Mouse (Mus musculus): ENCODE results near the gene Sdk1. TPM values are rescaled to one million over a fixed set of nuclear protein-coding genes. Genes with fewer than 3 reads are reported as not detected.

The Sdk1 gene
- polyA plus RNA-seq, 1 experiment from 2014 or later = 0.76 TPM

- H3K4me3 ChIP-seq = no peak overlapping the region
- H3K27ac ChIP-seq = no peak overlapping the region
- WGBS = 52% methylated on average over 8 of the region's 8 CpGs
- no peaks in the 10 kb centered on the region for H3K9me3 ChIP-seq (replicated peaks)
- DNase-seq (ENCODE audit: low spot score) = no peak
- no peaks in the 10 kb centered on the region for H3K27me3 ChIP-seq (ENCODE audit: low read depth, poor library complexity, severe bottlenecking)
- H3K4me1 ChIP-seq = peaks cover 4% of the 10 kb centered on the region; the same call in 1 of the 2 replicates
- H3K36me3 ChIP-seq = no peaks in the 10 kb centered on the region
These were observed 610.9 kb downstream of the Sdk1 start for GRCm38 (mm10) chr5:141852175-141852574.

- no peak for DNase-seq (ENCODE audit: low spot score)
- 77% methylated on average over 2 of the region's 2 CpGs for WGBS
- no peak overlapping the region for H3K27ac ChIP-seq
- H3K4me1 ChIP-seq = peaks cover 11% of the 10 kb centered on the region
- no peaks in the 10 kb centered on the region for H3K36me3 ChIP-seq
- H3K9me3 ChIP-seq (replicated peaks) = no peaks in the 10 kb centered on the region
- no peak overlapping the region for H3K4me3 ChIP-seq
- no peaks in the 10 kb centered on the region for H3K27me3 ChIP-seq (ENCODE audit: low read depth, poor library complexity, severe bottlenecking)
These were observed 615.2 kb downstream of the Sdk1 start for GRCm38 (mm10) chr5:141856447-141856846.

- Histone ChIP-seq H3K27ac (no peak overlapping the region), H3K36me3 (no peaks in the 10 kb centered on the region), H3K4me3 (no peak overlapping the region), H3K27me3 (ENCODE audit: low read depth, poor library complexity, severe bottlenecking) (no peaks in the 10 kb centered on the region), H3K4me1 (peaks cover 7% of the 10 kb centered on the region), H3K9me3 (replicated peaks) (no peaks in the 10 kb centered on the region)
- no peak for DNase-seq (ENCODE audit: low spot score)
- WGBS = 82% methylated on average over 1 of the region's 1 CpGs
These were observed 616.5 kb downstream of the Sdk1 start for GRCm38 (mm10) chr5:141857781-141858180.

- H3K4me1 ChIP-seq = peaks cover 7% of the 10 kb centered on the region
- 36% methylated on average over 8 of the region's 8 CpGs for WGBS
- DNase-seq (ENCODE audit: low spot score) = no peak
These were observed 617.3 kb downstream of the Sdk1 start for GRCm38 (mm10) chr5:141858406-141859160.

GRCm38 (mm10) chr5:141866042-141866441, 624.8 kb downstream of the Sdk1 start:
- Histone ChIP-seq H3K27ac (no peak overlapping the region), H3K36me3 (no peaks in the 10 kb centered on the region), H3K4me1 (peaks cover 50% of the 10 kb centered on the region), H3K9me3 (replicated peaks) (no peaks in the 10 kb centered on the region), H3K27me3 (ENCODE audit: low read depth, poor library complexity, severe bottlenecking) (no peaks in the 10 kb centered on the region), H3K4me3 (no peak overlapping the region)
- WGBS = 87% methylated on average over 3 of the region's 3 CpGs
- DNase-seq (ENCODE audit: low spot score) = no peak

More at GRCm38 (mm10) chr5:141858406-141859160, 617.3 kb downstream of the Sdk1 start:
- Histone ChIP-seq H3K27me3 (ENCODE audit: low read depth, poor library complexity, severe bottlenecking) (no peaks in the 10 kb centered on the region), H3K36me3 (no peaks in the 10 kb centered on the region), H3K4me3 (no peak overlapping the region), H3K27ac (no peak overlapping the region), H3K9me3 (replicated peaks) (no peaks in the 10 kb centered on the region)

- Histone ChIP-seq H3K27me3 (ENCODE audit: low read depth, poor library complexity, severe bottlenecking) (no peaks in the 10 kb centered on the region), H3K27ac (no peak overlapping the region), H3K36me3 (no peaks in the 10 kb centered on the region), H3K9me3 (replicated peaks) (no peaks in the 10 kb centered on the region), H3K4me1 (peaks cover 11% of the 10 kb centered on the region), H3K4me3 (no peak overlapping the region)
- no peak for DNase-seq (ENCODE audit: low spot score)
- WGBS = 96% methylated on average over 11 of the region's 11 CpGs
These were observed 632.5 kb downstream of the Sdk1 start for GRCm38 (mm10) chr5:141873751-141874150.

GRCm38 (mm10) chr5:141880661-141881060, 639.4 kb downstream of the Sdk1 start:
- peaks cover 8% of the 10 kb centered on the region for H3K4me1 ChIP-seq
- no peaks in the 10 kb centered on the region for H3K36me3 ChIP-seq
- no peak overlapping the region for H3K4me3 ChIP-seq
- no peaks in the 10 kb centered on the region for H3K9me3 ChIP-seq (replicated peaks)
- no peak for DNase-seq (ENCODE audit: low spot score)
- H3K27ac ChIP-seq = no peak overlapping the region
- WGBS = 71% methylated on average over 5 of the region's 5 CpGs
- no peaks in the 10 kb centered on the region for H3K27me3 ChIP-seq (ENCODE audit: low read depth, poor library complexity, severe bottlenecking)

GRCm38 (mm10) chr5:141884111-141884647, 642.9 kb downstream of the Sdk1 start:
- no peaks in the 10 kb centered on the region for H3K9me3 ChIP-seq (replicated peaks)
- WGBS = 59% methylated on average over 3 of the region's 3 CpGs
- peaks cover 16% of the 10 kb centered on the region for H3K4me1 ChIP-seq
- H3K27me3 ChIP-seq (ENCODE audit: low read depth, poor library complexity, severe bottlenecking) = no peaks in the 10 kb centered on the region
- no peaks in the 10 kb centered on the region for H3K36me3 ChIP-seq
- H3K4me3 ChIP-seq = no peak overlapping the region
- H3K27ac ChIP-seq = no peak overlapping the region
- no peak for DNase-seq (ENCODE audit: low spot score)

GRCm38 (mm10) chr5:141886006-141886405, 644.7 kb downstream of the Sdk1 start:
- Histone ChIP-seq H3K9me3 (replicated peaks) (no peaks in the 10 kb centered on the region), H3K36me3 (no peaks in the 10 kb centered on the region), H3K27me3 (ENCODE audit: low read depth, poor library complexity, severe bottlenecking) (no peaks in the 10 kb centered on the region), H3K4me3 (no peak overlapping the region), H3K27ac (no peak overlapping the region), H3K4me1 (peaks cover 14% of the 10 kb centered on the region)
- 91% methylated on average over 10 of the region's 10 CpGs for WGBS
- no peak for DNase-seq (ENCODE audit: low spot score)

- H3K27ac ChIP-seq = no peak overlapping the region
- no peak for DNase-seq (ENCODE audit: low spot score)
- H3K4me1 ChIP-seq = peaks cover 8% of the 10 kb centered on the region
- H3K36me3 ChIP-seq = no peaks in the 10 kb centered on the region
- WGBS = 84% methylated on average over 9 of the region's 9 CpGs
- H3K27me3 ChIP-seq (ENCODE audit: low read depth, poor library complexity, severe bottlenecking) = no peaks in the 10 kb centered on the region
- no peak overlapping the region for H3K4me3 ChIP-seq
- H3K9me3 ChIP-seq (replicated peaks) = no peaks in the 10 kb centered on the region
These were observed 648.5 kb downstream of the Sdk1 start for GRCm38 (mm10) chr5:141889766-141890165.

- Histone ChIP-seq H3K27me3 (ENCODE audit: low read depth, poor library complexity, severe bottlenecking) (no peaks in the 10 kb centered on the region), H3K9me3 (replicated peaks) (no peaks in the 10 kb centered on the region), H3K27ac (no peak overlapping the region), H3K36me3 (no peaks in the 10 kb centered on the region), H3K4me1 (peaks cover 3% of the 10 kb centered on the region; the same call in 1 of the 2 replicates), H3K4me3 (no peak overlapping the region)
- DNase-seq (ENCODE audit: low spot score) = no peak
- WGBS = 82% methylated on average over 8 of the region's 8 CpGs
These were observed 655.1 kb downstream of the Sdk1 start for GRCm38 (mm10) chr5:141896402-141896801.

- WGBS = 58% methylated on average over 2 of the region's 2 CpGs
- Histone ChIP-seq H3K27ac (no peak overlapping the region), H3K4me3 (no peak overlapping the region), H3K27me3 (ENCODE audit: low read depth, poor library complexity, severe bottlenecking) (no peaks in the 10 kb centered on the region), H3K36me3 (no peaks in the 10 kb centered on the region), H3K4me1 (peaks cover 3% of the 10 kb centered on the region; the same call in 1 of the 2 replicates), H3K9me3 (replicated peaks) (no peaks in the 10 kb centered on the region)
- no peak for DNase-seq (ENCODE audit: low spot score)
These were observed 656.2 kb downstream of the Sdk1 start for GRCm38 (mm10) chr5:141897481-141897880.

- Histone ChIP-seq H3K9me3 (replicated peaks) (no peaks in the 10 kb centered on the region), H3K27ac (no peak overlapping the region), H3K4me1 (peaks cover 3% of the 10 kb centered on the region; the same call in 1 of the 2 replicates), H3K4me3 (no peak overlapping the region), H3K27me3 (ENCODE audit: low read depth, poor library complexity, severe bottlenecking) (no peaks in the 10 kb centered on the region), H3K36me3 (no peaks in the 10 kb centered on the region)
- no peak for DNase-seq (ENCODE audit: low spot score)
- WGBS = 90% methylated on average over 7 of the region's 7 CpGs
These were observed 658.5 kb downstream of the Sdk1 start for GRCm38 (mm10) chr5:141899751-141900150.
